Mouse (Mus musculus) kidney, adult 8-10 months (tissue): ENCODE measurements around the gene Bdkrb2.

ENCODE experiments used
- DNase-seq, 2 experiments: peaks; one replicate each; pipeline ENCODE4 v3.0.0; 2022

Bdkrb2 gene

GRCm38 (mm10) chr12:105562936-105563680, at the start of gene Bdkrb2:
Bdkrb2 (plus strand) TSS chr12:105563226.
- peak in 1 of 2 experiments; percentile 34 for DNase-seq

DNA sequence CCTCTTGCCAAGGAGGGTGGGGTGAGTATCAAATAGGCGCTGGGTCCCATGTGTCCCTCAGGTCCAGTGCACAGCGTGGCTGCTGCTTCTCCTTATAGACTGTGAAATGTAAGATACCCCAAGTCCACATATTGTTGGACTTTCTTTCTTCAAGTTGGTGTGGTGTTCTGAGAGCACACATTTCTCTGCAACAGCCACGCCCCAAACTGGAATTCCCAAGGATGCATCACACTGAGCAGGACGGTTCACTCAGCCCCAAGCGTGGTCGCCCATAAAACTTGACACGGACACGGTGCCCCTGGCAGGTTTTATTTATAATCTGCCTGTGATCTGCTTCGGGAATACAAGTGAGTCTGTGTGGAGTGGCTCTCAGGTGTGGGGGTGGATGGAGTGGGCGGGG, 48.9 kb upstream of the Bdkrb2 start:
- no peak for DNase-seq

DNA sequence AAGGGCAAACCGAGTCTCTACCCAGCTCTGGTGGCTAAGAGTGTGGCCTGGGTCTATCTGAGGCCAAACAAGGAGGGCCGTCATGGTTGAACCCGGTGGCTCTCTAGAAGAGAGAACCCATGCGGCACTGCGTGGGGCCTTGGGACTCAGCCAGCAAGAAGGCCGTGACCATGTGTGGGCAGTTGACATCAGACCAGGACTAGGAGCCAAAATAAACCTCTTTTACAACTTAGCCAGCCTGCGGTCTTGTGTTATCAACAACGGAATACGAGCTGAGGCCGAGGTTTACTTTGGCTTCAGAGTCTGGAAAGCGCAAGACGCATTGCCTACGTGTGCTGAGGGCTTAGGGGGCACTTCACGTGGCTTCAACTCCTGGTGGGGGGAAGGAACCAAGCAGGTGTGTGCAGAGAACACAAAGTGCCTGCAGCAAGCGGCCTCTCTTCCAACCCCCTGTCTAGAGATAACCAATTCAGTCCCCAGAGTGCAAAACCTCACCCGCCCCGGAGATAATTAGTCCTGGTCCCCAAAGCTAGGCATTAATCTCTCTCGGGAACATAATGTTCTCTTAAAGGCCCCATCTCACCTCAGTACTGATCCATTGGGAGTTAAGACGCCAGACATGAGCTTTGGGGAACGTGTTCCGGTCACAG, 45.9 kb upstream of the Bdkrb2 start:
- DNase-seq = peak in 1 of 2 experiments; percentile 37

GRCm38 (mm10) chr12:105519851-105520250, 43.2 kb upstream of the Bdkrb2 start:
- DNase-seq = no peak

- no peak for DNase-seq
Measured at GRCm38 (mm10) chr12:105521170-105521762, 41.8 kb upstream of the Bdkrb2 start.

- no peak for DNase-seq
Measured at GRCm38 (mm10) chr12:105523737-105524136, 39.3 kb upstream of the Bdkrb2 start.

- no peak for DNase-seq
Measured at GRCm38 (mm10) chr12:105526186-105526585, 36.8 kb upstream of the Bdkrb2 start.

DNA sequence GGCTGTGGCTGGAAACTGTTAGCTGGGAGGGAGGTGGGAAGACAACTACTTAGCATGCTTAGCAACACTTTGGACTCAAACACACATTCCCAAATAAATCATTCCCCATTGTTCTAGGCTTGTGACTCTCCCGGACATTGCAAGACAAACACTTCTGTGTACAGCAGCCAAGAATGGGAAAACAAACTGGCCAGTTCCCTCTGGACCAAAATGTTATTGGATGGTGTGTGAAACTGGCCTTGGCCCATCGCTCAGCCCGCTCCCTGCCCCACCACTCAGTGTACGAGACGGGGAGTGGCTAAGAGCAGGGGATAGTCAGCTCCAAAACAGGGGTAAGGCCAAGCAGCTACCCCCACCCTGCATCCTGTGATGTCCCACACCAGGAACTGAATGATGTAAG, 36.2 kb upstream of the Bdkrb2 start:
- DNase-seq = peak; percentile 43 to 75

DNA sequence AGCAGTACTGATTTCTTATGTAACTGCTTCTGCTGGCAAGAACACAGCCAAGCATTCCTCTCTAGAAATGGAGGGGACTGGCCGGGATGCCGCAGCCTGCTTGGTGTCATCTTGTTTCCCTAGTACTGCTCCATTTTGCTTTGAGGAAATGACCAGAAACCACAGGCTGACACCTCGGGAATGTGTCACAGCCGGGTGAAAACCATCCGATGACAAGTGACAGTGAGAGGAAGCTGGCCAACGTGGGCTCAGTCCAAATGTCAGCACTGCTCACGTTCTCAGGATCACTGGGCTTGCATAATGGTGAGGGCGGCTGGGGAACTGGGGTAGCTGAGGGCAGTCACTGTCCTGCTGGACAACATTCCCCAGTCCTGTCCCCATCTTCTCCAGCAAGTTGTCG, 33.5 kb upstream of the Bdkrb2 start:
- DNase-seq = peak in 1 of 2 experiments; percentile 42

DNA sequence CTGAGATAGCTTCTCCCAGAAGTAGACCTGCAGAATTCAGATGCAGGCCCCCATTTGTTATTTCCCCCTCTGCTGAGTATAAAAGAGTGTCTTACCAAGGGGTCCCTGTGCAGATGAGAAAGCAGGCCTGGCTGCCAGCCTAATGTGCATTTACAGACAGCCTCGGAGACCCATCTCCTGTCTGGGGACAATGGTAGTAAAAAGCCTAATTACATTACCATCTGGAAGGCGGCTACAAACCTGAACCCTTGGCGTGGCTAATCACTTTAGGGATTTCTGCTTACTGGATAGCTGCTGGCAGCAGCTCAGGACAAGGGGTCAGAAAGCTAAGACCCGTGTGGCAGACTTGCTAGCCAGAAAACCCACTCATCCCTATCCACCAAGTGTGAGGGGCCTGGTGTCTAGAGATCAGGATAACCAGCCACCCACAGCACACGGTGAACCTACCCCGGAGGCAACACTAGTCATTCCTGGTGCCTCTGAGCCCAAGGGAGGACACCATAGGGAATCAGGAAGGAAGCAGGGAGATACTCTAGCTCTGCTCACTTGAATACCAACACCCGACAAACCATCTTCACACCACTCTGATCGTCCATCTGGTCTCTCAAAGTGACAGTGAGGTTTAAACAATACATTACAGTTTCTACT, 31.2 kb upstream of the Bdkrb2 start:
- no peak for DNase-seq

GRCm38 (mm10) chr12:105534842-105535241, 28.2 kb upstream of the Bdkrb2 start:
- no peak for DNase-seq

DNA sequence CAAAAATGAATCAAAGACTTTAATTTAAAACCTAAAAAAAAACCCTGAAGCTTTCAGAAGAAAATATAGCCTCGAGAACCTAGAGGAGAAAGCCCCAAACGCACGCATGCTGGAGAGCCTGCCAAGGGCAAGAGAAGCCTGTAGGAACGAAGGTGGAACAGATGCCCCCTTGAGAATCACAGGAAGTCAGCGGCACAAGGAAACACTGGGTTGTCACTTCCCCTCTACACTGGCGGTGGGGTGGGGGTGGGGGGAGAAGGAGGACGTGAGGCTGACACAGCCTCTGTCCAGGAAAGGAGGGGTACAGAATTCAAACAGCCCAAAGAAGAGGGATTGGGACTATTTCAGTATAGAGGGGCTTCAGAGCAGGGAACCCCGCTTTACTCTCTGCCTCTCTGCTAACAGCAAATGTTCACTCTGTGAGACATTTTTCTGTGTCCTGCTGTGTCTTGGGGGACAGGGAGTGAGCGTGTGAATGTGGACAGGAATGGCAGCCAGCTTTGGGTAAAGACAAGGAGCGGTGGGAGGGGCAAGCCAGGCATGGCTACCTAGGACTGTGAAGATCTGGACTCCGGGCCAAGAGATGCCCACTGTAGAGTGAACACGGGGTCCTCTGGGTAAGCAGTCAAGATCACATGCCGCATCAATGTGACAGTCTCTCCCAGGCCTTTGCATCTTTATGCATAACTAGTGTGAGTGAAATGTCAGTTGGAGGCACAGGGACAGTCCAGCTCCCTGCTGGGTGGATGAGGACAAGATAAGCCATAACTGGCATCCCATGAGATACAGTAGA, 26.9 kb upstream of the Bdkrb2 start:
- no peak for DNase-seq

DNA sequence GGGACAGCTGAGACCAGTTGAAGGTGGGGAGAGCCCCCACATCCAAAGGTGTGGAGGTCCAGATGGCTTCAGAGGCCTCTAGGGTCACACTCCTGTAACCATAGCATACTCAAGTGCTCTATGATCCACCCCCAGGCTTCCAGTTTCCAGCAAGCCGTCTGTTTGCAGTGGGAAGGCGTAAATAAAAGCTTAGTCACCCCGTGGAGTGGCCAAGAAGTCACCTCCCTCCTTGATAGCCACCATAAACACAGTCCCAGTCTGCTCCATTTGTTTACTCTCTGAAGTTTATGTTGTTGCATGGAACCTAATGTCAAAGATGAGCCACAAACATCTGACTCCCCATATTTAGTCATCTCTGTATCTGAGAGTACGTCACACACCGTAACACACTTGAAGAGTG, 25.9 kb upstream of the Bdkrb2 start:
- DNase-seq = no peak

DNA sequence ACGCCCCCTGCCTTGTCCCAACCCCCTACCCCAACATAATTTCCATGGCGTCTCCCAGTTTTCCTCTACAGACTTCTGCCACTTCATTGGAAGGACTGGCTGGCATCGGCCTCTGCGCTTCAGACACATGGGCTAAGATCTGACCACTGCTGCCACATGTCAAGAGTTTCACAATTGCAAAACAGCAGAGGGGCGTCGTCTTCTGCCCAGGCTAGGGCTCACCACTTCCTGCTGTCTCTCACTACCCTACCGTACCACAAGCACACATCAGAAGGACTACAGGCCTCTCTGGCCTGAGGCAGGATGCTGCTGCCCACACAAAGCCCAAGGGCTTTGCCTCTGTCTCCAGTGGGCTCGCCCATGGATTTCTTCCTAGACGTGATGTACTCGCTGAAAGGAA, 23.4 kb upstream of the Bdkrb2 start:
- DNase-seq = no peak

DNA sequence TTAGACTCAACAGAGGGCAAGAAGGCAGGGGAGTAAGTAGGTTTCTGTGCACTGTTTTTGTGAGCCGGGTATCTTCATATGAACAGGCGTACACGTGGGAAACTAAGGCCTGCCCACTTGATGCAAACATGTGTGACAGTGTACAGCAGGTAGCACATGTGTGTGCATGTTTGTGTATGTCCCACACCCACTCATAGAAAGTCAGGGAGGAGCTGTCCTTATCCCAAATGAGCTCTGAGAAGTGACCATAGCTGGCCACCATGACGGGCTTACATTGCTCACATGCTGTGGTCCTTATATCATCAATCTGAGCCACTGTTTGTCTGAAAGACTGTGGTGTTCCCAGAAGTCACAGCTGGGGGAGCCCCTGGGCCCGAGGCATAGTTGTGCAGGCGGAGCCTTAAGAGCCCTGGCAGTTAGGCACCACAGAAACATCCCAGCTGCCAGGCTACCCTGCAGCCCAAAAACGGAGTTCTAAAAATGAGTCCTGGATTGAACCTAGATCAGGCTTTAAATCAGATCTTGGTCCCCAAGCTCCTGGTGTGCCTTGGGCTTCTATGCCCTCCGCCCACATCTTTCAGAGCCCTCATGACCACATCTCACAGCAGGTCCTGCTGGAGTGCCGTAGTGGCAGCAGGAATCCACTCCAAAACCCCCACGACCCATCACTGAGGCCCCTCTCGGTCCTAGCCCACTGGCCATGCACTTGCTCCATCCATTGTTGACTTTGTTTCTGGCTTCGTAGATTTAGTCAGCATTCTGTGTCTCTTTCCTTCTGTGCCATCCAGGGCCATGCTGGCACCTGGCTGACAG, 21.2 kb upstream of the Bdkrb2 start:
- DNase-seq = no peak

DNA sequence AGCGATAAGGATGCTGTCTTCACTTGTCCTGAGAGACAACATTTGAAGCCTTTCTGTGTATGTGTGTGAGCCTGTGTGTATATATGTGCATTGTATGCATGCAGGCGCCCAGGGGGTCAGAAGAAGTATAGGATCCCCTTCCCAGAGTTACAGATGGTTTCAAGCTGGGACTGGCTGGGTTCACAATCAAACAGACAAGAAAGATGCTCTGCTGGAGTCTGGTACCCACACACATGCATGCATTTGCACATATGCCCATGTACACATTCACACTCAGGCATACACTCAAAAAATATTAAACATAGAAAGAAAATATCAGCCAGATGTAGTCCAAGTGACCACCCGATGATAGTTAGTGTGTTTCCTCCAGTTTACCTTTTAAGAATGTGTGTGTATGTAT, 20.5 kb upstream of the Bdkrb2 start:
- DNase-seq = no peak

DNA sequence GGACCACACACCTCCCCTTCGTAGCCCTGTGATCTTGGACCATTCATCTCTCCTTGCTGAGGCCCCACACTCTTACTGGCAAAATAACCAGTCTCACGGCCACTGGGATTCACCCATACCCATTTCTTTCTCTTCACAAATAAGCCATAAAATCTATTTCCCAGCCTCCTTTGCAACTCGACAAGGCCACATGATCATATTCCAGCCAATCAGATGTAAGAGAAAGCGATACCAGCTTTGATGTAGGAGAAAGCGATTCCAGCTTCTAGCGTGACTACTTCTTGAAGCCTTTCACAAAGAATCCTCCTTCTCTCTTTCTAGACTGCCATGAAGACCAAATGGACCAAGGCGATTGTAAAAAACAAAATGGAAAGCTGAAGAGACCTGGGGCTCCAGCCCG, 19.9 kb upstream of the Bdkrb2 start:
- DNase-seq = no peak

GRCm38 (mm10) chr12:105543751-105544150, 19.3 kb upstream of the Bdkrb2 start:
- DNase-seq = peak in 1 of 2 experiments; percentile 18

DNA sequence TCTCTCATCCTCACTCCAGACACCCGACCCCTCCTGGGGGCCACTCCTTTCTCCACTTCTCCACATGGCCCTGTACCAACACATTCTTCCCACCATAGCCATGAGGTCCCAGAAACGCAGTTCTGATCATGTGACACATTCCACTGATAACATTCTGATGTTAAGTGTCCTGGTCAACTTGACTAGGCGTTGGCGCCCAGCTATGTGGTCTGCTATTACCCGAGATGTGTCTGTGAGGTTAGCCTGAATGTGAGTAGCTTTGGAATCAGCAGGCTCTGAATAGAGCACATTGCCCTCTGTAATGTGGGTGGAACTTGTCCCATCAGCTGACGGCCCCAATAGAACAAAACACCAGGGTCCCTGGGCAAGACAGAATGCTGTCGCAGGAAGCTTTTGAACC, 18.2 kb upstream of the Bdkrb2 start:
- no peak for DNase-seq

DNA sequence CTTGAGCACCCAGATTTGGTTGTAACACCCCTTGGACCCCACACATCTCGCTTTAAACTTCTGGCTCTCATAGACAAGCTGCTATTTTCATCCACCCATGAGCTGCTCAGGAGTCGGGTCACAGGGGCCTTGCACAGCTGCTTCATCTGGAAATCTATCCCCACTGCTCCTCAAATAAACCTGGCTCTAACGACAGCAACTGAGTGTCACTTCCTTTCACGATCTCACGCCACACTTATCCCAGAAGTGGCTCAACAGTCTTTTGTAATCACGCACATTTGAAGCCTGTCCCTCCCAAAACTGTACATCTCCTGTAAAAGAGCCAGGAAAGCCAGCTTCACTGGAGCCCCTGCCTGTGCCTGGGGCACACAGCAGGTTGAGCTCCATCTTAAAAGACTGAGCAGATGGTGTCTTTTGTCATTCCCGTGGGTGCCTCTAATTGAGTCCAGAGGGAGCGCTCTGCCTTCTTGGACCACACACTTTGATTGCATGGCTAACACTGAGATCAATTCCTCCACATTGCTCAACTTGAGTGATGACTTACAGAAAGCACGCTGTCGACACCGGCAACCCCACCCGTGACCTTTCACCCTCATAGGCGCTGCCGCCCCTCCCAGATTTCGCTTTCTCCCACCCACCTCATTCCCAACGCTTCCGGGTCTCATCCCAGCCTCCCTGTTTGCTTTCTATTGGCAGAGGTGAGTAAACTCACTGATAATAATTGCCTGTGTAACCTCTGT, 17.2 kb upstream of the Bdkrb2 start:
- no peak for DNase-seq

DNA sequence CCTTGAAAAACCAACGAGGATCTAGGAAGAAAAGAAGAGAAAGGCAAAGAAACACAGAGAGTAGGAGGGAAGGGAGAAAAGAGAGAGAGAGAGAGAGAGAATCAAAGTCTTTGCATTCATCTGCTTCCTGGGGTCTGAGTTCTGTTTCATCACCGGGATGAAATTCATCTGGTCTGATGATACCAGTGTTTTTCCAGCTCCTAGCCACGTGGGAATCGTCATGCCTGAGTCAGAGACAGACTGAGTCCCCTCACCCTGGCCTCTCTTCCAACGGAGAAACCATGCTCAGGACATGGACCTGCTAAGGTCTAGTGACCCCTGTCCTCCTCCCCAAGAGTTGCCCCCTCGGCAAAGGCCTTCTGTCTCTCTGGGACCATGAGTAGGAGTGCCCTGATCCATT, 16.5 kb upstream of the Bdkrb2 start:
- DNase-seq = no peak
